Mouse (Mus musculus) C2C12 (cell line): ENCODE results near the gene Dennd6a.

Source experiments
- CEBPB ChIP-seq: IDR thresholded peaks from one replicate; pipeline ENCODE4 v1.6.1; 2011; ENCODE audit warnings: low read depth, mild to moderate bottlenecking, control low read depth, moderate library complexity
- CTCF ChIP-seq: IDR thresholded peaks from one replicate; pipeline ENCODE4 v1.5.1; 2011; ENCODE audit not compliant: control insufficient read depth, insufficient read depth, insufficient read length
- FOSL1 ChIP-seq: IDR thresholded peaks from one replicate; pipeline ENCODE4 v1.8.0; 2011; ENCODE audit warnings: mild to moderate bottlenecking, low read length; ENCODE audit not compliant: poor library complexity, insufficient read depth, severe bottlenecking
- MAX ChIP-seq: IDR thresholded peaks from one replicate; pipeline ENCODE4 v1.6.1; 2011; ENCODE audit warnings: mild to moderate bottlenecking, control low read depth
- MYOD1 ChIP-seq: IDR thresholded peaks from one replicate; pipeline ENCODE4 v1.6.1; 2011; ENCODE audit warnings: low read depth; ENCODE audit not compliant: control insufficient read depth, insufficient read length
- MYOG ChIP-seq: IDR thresholded peaks from one replicate; pipeline ENCODE4 v1.6.1; 2011; ENCODE audit not compliant: control insufficient read depth, insufficient read length; ENCODE audit errors: extremely low read depth
- USF1 ChIP-seq: IDR thresholded peaks from one replicate; pipeline ENCODE4 v1.6.1; 2011; ENCODE audit warnings: low read depth, mild to moderate bottlenecking, control low read depth, moderate library complexity

DNA sequence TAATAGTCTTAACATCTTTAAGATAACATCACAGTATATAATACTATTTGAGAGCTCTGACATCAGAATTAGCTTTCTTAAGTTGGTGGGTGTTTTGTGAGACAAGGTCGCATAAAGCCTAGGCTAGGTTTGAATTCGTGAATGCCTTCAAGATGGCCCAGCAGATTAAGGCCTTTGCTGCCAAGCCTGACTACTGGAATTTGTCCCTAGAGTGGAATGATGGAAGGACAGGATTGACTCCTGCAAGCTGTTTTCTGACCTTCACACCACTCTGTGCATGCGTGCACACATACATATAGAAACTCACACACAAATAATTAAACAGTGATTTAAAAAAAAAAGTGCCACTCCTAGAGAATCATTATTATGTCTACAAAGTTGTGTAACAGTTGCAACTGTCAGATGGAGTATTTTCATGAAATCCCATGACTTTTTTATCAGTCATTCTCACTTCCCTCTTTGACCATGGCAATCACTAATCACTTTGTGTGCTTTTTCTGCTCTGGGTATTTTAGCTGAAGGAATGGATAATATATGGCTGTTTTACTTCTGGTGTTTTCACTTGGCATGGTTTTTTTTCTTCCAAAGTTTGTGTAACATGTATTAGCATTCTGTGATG, 69.5 kb downstream of the Dennd6a start:
- no peak for TF ChIP-seq CTCF
- no peak for TF ChIP-seq MYOD1
- no peak for TF ChIP-seq CEBPB
- TF ChIP-seq MAX: no peak
- no peak for TF ChIP-seq FOSL1
- TF ChIP-seq USF1: no peak
- TF ChIP-seq MYOG: no peak
